Mouse (Mus musculus): ENCODE measurements around the gene 2410004P03Rik. TPM values are rescaled to one million over a fixed set of nuclear protein-coding genes. Genes with fewer than 3 reads are reported as not detected.

Gene 2410004P03Rik
- polyA plus RNA-seq, 1 experiment, result 0.88 TPM

Other genes starting within 250 kb of the 2410004P03Rik start
- gene Greb1, start 210.8 kb downstream of the 2410004P03Rik start, polyA plus RNA-seq (2012; rRNA removed), result 2.8 and 3.2 TPM in 2 replicates
- gene E2f6, start 200.8 kb downstream of the 2410004P03Rik start, polyA plus RNA-seq (2012; rRNA removed), result 37.9 and 38.1 TPM in 2 replicates
- gene Rock2, start 116.8 kb downstream of the 2410004P03Rik start, polyA plus RNA-seq (2012; rRNA removed), result 39.7 and 42.3 TPM in 2 replicates
- 1.4 and 1.7 TPM in 2 replicates for gene Pqlc3, start 11.3 kb downstream of the 2410004P03Rik start, polyA plus RNA-seq (2012; rRNA removed)
- gene Kcnf1, start 165.2 kb upstream of the 2410004P03Rik start, polyA plus RNA-seq (2012; rRNA removed), result 91.9 and 94.0 TPM in 2 replicates

Data from frontal cortex, adult 2 months (tissue).